Mouse (Mus musculus): Measurements from ENCODE around the gene Slc30a10.

Gene Slc30a10

DNA sequence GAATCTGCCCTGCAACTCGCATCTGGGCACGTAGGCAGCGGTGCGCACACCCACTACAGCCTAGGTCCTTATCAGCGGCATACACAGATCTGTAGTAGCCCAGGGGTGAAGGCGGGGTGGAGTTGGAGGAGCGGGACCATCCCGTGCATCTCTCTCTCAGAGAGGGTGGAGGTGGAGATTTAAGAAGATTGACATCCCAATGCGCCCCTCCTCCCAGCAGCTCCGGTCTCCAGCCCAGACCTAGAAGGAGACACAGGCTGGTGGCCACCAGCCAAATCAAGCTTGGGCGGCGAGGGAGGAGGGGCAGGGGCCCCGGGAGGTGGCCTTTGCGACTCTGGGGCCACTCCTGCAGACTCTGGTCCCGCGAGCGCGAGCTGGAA lies at the start of gene Slc30a10:
Slc30a10 (plus strand) TSS at position 274 of the 380 bp plus-strand sequence.
- DNase-seq (ENCODE audit: low spot score) = peak; percentile 64

DNA sequence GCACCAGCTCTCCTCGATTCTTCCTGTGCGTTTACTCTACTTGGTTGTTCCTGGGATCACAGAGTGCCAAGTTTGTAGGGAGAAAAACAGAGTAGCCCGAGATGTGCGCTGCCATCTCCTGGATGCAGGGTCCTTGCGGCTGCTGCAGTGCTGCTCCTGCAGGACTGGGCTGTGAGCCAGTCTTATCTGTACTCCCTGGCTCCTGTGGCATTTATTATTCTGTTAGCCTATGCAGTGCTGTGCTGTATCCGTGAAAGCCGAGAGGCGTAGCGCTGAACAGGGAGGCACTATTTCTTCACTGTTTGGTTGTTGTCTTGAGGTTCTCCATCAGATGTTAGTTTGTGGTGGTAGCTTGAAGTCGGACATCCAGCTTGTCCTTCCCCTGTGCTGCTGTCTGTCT lies 48.7 kb upstream of the Slc30a10 start:
- DNase-seq (ENCODE audit: low spot score) = no peak

- DNase-seq (ENCODE audit: low spot score) = peak; percentile 21
Measured at GRCm38 (mm10) chr1:185409831-185410230, 44.8 kb upstream of the Slc30a10 start.

- no peak for DNase-seq (ENCODE audit: low spot score)
Measured at GRCm38 (mm10) chr1:185418011-185418410, 36.6 kb upstream of the Slc30a10 start.

DNA sequence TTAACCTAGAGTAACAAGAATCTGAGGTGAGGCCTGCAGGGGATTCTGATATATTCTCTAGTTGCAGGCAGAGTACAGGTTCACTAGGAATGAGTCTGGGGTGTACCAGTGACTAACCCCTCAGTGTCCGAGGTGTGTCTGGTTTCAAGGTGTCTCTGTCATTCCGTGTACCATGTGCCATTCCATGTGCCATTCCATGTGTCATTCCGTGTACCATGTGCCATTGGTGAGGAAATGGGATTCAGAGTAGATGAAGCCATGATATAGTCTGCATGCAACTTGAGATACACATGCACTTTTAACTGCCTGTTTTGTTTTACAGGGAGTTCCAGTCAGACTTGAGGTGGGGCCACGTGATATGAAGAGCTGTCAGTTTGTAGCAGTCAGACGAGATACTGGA lies 34.8 kb upstream of the Slc30a10 start:
- no peak for DNase-seq (ENCODE audit: low spot score)

- DNase-seq (ENCODE audit: low spot score) = no peak
Measured at GRCm38 (mm10) chr1:185420776-185421175, 33.9 kb upstream of the Slc30a10 start.

GRCm38 (mm10) chr1:185426583-185426982 lies 28.1 kb upstream of the Slc30a10 start:
- no peak for DNase-seq (ENCODE audit: low spot score)

DNA sequence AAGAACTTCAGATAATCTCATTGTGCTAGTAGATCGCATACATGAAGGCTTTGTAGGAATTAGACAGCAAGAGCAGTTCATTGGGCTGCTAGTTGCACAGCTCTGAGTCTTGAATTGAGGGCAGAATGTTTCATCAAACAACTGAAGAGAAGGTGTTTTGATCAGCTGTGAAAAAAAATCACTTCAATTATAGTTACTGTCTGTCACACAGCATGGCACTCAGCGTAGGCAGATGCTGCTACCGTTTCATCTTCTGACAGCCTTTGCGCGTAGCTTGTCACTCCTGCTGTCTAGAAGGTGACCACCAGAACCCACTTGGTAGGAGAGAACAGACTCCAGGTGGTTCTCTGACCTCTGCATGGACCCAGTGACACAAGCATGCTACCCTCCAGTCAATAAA lies 24.2 kb upstream of the Slc30a10 start:
- no peak for DNase-seq (ENCODE audit: low spot score)

DNA sequence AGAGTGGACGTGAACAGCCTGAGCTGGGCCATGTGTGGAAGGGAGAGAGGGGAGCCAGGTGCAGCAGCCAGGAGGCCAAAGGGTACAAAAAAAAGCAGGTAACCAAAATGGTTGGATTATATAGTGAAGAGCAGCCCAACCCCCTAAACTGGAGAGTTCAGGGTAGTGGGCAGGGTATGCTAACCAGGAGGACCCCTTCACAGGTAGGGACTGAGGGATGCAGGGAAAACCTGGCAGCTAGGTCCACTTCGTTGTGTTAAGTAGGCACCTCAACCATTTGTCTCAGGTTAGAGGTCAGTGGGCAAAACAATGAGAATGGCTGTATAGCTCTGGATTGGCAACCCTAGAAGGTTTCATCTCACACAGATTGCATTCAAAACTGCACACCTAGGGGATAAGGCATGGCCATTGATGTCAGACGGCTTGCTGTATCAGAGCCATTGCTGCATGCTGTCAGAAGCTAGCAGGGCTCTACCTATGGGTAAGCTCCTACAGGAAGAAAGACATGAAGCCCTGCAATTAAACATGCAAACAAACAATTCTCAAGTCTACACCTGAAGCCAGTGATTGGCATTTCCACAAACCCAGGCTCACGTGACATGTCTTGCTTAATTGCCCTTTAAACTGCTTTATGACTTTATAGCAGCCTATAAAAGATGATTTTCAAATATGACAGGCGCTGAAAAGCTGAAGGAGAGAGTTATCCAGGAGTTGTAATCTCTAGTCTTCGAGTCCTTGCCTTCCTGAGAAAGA lies 23.2 kb upstream of the Slc30a10 start:
- no peak for DNase-seq (ENCODE audit: low spot score)

GRCm38 (mm10) chr1:185431998-185432317 lies 22.7 kb upstream of the Slc30a10 start:
- no peak for DNase-seq (ENCODE audit: low spot score)

DNA sequence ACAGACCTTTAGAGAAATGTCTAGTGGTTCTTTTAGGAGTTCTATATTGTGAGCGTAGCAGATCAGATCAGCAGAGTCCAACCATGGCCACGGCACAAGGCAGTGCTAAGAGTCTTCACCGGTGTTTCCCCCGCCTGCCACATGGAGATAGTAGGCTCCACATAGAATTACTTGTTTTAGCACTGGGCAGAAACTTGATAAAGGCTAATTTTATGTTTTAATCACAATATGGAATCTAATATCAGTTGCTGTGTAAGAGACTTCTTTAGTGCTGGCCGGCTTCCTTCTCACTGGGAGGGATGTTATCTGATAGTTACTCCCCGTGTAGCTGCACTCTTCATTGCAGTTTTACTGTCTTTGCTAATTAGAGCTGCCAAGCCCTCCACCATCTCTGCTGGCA lies 21.5 kb upstream of the Slc30a10 start:
- DNase-seq (ENCODE audit: low spot score) = no peak

DNA sequence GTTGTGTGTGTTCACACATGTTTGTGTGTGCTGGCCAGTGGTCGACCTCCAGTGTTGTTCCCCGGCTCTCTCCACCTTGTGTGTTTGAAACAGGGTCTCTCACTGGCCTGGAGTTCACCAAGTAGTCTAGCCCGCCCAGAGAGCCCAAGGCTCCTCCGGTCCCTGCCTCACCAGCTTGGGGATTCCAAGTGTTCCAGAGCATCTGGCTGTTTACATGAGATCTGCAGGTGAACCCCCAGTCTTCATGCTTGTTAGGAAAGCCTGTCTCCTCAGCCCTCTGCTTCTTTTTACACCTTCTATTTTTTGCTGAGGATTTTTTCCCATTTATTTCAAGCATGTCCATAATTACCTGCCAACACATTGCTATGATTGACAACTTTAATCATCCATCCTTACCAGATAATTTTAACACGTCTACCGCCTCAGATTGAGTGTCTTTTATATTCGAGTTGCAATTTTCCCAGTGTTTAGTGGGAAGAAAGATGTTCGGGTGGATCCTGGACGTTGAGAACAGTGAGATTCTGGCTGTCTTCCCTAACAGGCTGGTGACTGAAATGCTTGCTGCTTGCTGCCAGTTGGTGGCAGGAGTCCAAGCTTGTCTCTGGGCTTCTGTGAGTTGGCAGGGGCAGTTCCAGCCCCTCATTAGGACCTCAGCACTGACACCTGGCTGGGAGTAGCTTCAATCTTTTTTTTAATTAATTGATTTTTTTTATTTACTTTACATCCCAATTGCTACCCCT lies 15.6 kb upstream of the Slc30a10 start:
- DNase-seq (ENCODE audit: low spot score) = no peak

- DNase-seq (ENCODE audit: low spot score) = no peak
Measured at GRCm38 (mm10) chr1:185441703-185442472, 12.8 kb upstream of the Slc30a10 start.

GRCm38 (mm10) chr1:185448936-185449335 lies 5.7 kb upstream of the Slc30a10 start:
- DNase-seq (ENCODE audit: low spot score) = no peak

DNA sequence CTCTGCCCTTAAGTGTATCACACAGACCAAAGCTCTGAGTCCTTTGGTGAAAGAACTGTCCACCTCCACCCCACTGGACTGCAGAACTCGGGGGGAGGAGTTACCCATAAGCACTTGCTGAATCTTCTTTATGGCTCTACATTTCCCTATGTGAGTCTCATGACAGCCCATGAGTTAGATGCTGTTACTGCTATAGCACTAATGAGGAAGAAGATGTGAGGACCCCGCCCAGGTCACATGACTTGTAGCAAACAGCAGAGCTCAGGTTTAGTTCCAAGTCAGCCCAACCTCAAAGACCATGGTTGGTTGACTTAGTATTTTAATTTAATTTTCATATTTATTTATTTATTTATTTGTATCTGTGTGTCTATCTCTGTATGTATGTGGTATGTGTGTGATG lies 4.9 kb upstream of the Slc30a10 start:
- DNase-seq (ENCODE audit: low spot score) = no peak

GRCm38 (mm10) chr1:185451077-185451476 lies 3.6 kb upstream of the Slc30a10 start:
- no peak for DNase-seq (ENCODE audit: low spot score)

DNA sequence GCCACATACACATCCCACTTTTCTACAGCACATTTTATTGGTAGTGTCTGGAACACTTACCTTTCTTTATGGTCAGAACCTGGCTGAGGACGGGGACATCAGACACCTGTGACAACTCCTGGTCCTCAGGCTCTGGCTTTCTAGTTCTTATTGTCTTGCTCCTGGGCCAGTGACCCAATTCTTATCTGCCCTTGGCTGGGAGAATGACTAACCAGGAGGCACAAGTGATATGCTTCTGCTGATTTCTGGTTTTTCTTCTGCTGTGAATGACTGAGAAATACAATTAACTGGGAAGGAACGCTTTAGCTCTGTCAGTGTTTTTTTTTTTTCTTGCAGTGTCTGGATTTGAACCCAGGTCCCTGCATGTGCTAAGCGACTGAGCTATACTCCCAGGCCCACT lies 3.2 kb upstream of the Slc30a10 start:
- DNase-seq (ENCODE audit: low spot score) = no peak

GRCm38 (mm10) chr1:185452461-185452860 lies 2.2 kb upstream of the Slc30a10 start:
- DNase-seq (ENCODE audit: low spot score) = no peak

DNA sequence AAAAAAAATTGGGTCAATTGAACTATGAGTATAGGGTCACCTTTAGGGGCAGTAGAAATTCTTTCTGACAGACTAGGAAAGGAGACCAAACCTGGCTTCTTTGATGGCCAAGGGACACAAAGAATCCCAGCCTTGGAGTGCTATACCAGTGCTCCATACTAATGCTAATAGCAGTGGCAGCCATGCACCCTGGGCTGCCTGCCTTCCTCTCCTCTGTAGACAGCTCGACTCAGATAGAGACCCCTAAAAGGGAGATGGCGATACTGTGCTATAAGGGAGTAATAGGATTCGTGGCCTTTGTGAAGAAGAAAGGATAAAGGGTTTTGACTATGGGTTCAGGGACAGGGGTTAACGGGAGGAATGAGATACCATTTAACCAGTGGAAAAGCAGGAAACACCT lies 504 bp upstream of the Slc30a10 start:
- DNase-seq (ENCODE audit: low spot score) = no peak

- DNase-seq (ENCODE audit: low spot score) = peak; percentile 69
Measured at GRCm38 (mm10) chr1:185454955-185455701, 480 bp downstream of the Slc30a10 start.

DNA sequence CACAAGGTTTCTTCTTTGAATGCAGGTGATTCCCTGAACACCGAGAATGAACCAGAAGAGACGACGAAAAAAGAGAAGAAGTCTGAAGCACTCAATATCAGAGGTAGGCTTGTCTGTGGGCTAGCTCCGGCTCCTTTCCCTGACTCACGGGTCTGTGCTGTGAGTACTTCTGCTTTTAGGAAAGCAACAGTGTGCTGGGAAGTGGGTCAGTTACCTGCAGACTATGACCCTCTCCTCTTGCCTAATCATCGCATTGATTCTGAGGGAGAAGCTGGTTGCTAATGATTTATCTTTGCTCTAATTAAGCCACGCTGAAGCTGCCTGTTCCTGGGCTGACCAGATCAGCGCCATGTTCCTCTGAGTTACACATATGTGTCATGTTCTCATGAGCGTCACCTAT lies 1.7 kb downstream of the Slc30a10 start:
- no peak for DNase-seq (ENCODE audit: low spot score)

DNA sequence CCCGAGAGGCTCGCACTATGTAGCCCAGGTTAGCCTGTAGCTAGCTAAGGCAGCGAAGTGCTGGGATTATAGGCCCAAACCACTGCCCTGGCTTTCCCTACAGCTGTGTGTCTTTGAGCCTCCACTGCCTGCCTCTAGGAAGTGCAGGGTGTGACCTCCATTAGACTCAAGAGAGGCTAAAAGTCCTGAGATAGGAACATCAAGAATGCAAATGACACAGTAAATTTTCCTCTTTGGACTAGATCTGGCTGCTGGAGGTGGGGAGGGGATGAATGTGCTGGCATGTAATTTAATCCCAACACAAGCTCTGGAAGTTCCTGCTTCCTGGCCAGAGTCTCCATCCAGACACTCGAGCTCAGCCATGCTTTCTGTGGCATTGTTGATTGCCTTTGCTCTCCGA lies 5.4 kb downstream of the Slc30a10 start:
- no peak for DNase-seq (ENCODE audit: low spot score)
